Mouse (Mus musculus) kidney, adult 2 months (tissue): ENCODE results near the gene Tsc22d3. TPM values are rescaled to one million over a fixed set of nuclear protein-coding genes. Genes with fewer than 3 reads are reported as not detected.

Experiments
- DNase-seq: peaks from one replicate; pipeline ENCODE4 v3.0.0; 2021
- H3K27ac ChIP-seq: fragments of 200-500 bp; 2 replicates; pipeline ENCODE4 v1.5.1; 2012; ENCODE audit warnings: low read depth, low read length, control low read depth, inconsistent platforms; ENCODE audit not compliant: insufficient read depth
- H3K27me3 ChIP-seq: fragments of 200-500 bp; replicated peaks from 2 replicates; pipeline ENCODE4 v1.6.1; 2012; ENCODE audit warnings: mild to moderate bottlenecking, moderate library complexity, low read length, inconsistent platforms; ENCODE audit not compliant: control insufficient read depth, insufficient read depth
- H3K36me3 ChIP-seq: fragments of 200-500 bp; 2 replicates; pipeline ENCODE4 v1.6.1; 2012; ENCODE audit warnings: mild to moderate bottlenecking, moderate library complexity, low read length, inconsistent platforms; ENCODE audit not compliant: control insufficient read depth, insufficient read depth
- H3K4me1 ChIP-seq: fragments of 200-500 bp; 2 replicates; pipeline ENCODE4 v1.6.1; 2011; ENCODE audit warnings: low read length; ENCODE audit not compliant: control insufficient read depth, insufficient read depth
- H3K4me3 ChIP-seq: fragments of 200-500 bp; 2 replicates; pipeline ENCODE4 v1.5.1; 2011; ENCODE audit warnings: mild to moderate bottlenecking, low read depth, low read length, control low read depth; ENCODE audit not compliant: insufficient read depth
- CTCF ChIP-seq: fragments of 200-500 bp; conservative IDR thresholded peaks from 2 replicates; pipeline ENCODE4 v1.5.1; 2011; ENCODE audit warnings: low read depth, mild to moderate bottlenecking, control low read depth, low read length, moderate library complexity, mixed read lengths; ENCODE audit not compliant: insufficient read depth, insufficient read length
- POLR2A ChIP-seq: fragments of 200-500 bp; IDR thresholded peaks from one replicate; pipeline ENCODE4 v1.6.1; 2011; ENCODE audit warnings: low read depth, low read length, control low read depth
- WGBS: fragments of 180-500 bp; shearing (Covaris S2); methylation state at CpG from one replicate; pipeline ENCODE4 v1.1.7; 2018; 5-methylcytosine and 5-hydroxymethylcytosine counted together
- polyA plus RNA-seq: library from polyadenylated mRNA; depleted of rRNA; stranded (reverse); fragments of >200 nt; gene quantifications from 2 replicates; pipeline ENCODE4 v1.2.3, GENCODE M21; 2012

Tsc22d3 gene
- polyA plus RNA-seq, 1 experiment = 51.6 TPM

GRCm38 (mm10) chrX:140588534-140588933 lies 11.9 kb downstream of the Tsc22d3 start:
- 81% methylated on average over 5 of the region's 5 CpGs for WGBS
- Histone ChIP-seq H3K27me3 (no peaks in the 10 kb centered on the region), H3K4me1 (peaks cover 3% of the 10 kb centered on the region; the same call in 1 of the 2 replicates), H3K36me3 (no peaks in the 10 kb centered on the region), H3K27ac (no peak overlapping the region), H3K4me3 (no peak overlapping the region)
- TF ChIP-seq POLR2A = no peak
- TF ChIP-seq CTCF = no peak
- no peak for DNase-seq

- DNase-seq = no peak
- no peaks in the 10 kb centered on the region; the same call in 1 of the 2 replicates for H3K4me1 ChIP-seq
- H3K36me3 ChIP-seq = no peaks in the 10 kb centered on the region
- no peaks in the 10 kb centered on the region for H3K27me3 ChIP-seq
- no peak overlapping the region for H3K27ac ChIP-seq
- TF ChIP-seq POLR2A (no peak), CTCF (no peak)
- WGBS = 80% methylated on average over 3 of the region's 3 CpGs
- H3K4me3 ChIP-seq = no peak overlapping the region
These were observed 20.0 kb downstream of the Tsc22d3 start for GRCm38 (mm10) chrX:140580416-140580815.

DNA sequence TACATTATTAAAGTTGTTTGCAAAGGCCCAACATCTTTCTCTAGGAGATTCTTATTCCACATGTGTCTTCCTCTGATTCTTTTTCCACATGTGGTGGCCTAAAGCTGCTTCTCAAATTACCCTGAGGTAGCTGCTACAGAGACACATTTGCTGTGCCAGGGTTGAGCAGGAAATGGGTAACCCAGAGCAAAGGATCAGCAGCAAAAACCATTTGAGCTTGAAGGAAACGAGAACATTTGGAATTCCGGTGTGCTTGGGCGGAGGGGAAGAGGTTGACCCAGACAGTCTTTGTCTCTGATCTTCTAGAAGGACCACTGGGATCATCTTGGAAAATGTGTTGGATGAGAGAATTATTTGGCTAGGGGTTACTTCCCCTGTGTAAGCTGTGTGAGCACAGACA lies 24.8 kb downstream of the Tsc22d3 start:
- WGBS = 45% methylated on average over 3 of the region's 3 CpGs
- no peaks in the 10 kb centered on the region for H3K27me3 ChIP-seq
- no peak overlapping the region for H3K27ac ChIP-seq
- TF ChIP-seq CTCF = no peak
- TF ChIP-seq POLR2A = no peak
- no peak overlapping the region for H3K4me3 ChIP-seq
- DNase-seq = no peak
- no peaks in the 10 kb centered on the region for H3K36me3 ChIP-seq
- H3K4me1 ChIP-seq = no peaks in the 10 kb centered on the region; the same call in 1 of the 2 replicates

DNA sequence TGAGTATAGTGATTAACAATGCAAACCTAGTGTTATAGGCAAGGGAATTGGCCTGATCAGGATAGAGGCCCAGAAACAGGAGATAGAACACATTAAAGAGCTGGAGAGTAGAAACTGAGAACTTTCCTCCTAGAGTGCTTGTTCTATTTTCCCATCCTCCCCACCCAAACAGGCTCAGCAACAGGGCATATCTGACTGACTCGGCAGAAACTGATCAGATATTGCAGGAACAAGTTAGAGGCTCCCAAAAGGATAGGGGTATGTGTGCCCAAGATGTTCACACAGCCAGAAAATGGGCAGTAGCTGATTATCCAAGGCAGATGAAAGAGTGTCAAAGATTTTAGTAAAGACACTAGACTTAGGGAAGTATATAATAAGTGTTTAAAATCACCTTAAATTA lies 25.3 kb downstream of the Tsc22d3 start:
- no peaks in the 10 kb centered on the region for H3K36me3 ChIP-seq
- H3K27ac ChIP-seq = no peak overlapping the region
- no peaks in the 10 kb centered on the region; the same call in 1 of the 2 replicates for H3K4me1 ChIP-seq
- TF ChIP-seq POLR2A (no peak), CTCF (no peak)
- no peak for DNase-seq
- WGBS = 64% methylated on average over 1 of the region's 1 CpGs
- H3K4me3 ChIP-seq = no peak overlapping the region
- H3K27me3 ChIP-seq = no peaks in the 10 kb centered on the region

GRCm38 (mm10) chrX:140572702-140573338 lies 27.6 kb downstream of the Tsc22d3 start:
- Histone ChIP-seq H3K4me3 (no peak overlapping the region), H3K27me3 (no peaks in the 10 kb centered on the region), H3K4me1 (peaks cover 4% of the 10 kb centered on the region; the same call in 1 of the 2 replicates), H3K27ac (no peak overlapping the region), H3K36me3 (no peaks in the 10 kb centered on the region)
- no peak for TF ChIP-seq POLR2A
- TF ChIP-seq CTCF = no peak
- WGBS = 46% methylated on average over 2 of the region's 2 CpGs
- DNase-seq = no peak

GRCm38 (mm10) chrX:140569595-140569994 lies 30.9 kb downstream of the Tsc22d3 start:
- WGBS = 77% methylated on average over 1 of the region's 1 CpGs

DNA sequence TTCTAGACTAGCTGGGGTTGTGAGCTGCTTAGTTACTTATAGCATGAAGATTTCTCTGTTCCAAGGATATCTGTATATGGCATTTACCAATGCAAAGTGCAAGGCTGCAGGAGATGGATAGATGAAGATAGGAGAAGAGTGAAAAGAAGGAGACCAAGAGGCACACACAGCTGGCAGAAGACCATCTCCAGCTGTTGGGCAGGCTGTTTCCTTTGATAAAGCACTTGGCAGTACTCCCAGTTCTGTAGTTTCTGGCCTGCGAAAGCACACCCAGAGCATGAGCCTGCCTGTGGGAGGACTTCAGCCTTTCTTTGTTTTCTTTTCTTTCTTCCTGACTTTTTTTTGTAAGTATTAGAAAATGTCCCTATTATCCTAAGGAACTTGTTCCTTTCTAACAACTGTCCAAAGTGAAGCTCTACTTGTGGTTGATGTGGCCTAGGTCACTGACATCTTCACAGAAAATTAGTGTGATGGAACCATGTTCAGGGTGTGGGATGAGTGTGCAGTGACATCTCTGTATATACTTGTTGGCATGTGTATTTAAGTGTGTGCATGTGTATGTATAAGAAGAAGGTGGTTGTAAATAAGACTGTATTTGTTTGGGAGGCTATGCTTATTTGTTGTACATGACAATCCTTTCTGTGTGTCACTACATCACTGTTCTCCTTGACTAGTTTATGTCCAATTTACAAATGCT lies 32.6 kb downstream of the Tsc22d3 start:
- H3K4me1 ChIP-seq = peaks cover 14% of the 10 kb centered on the region; the same call in 1 of the 2 replicates
- no peak overlapping the region for H3K4me3 ChIP-seq
- H3K27me3 ChIP-seq = no peaks in the 10 kb centered on the region
- peak; percentile 71 for DNase-seq
- no peaks in the 10 kb centered on the region for H3K36me3 ChIP-seq
- peak overlapping the region; percentile 45; the same call in 1 of the 2 replicates for H3K27ac ChIP-seq
- WGBS = 8% methylated on average over 1 of the region's 1 CpGs
- TF ChIP-seq CTCF (no peak), POLR2A (no peak)

More at GRCm38 (mm10) chrX:140569595-140569994, 30.9 kb downstream of the Tsc22d3 start:
- no peaks in the 10 kb centered on the region for H3K36me3 ChIP-seq
- H3K27ac ChIP-seq = no peak overlapping the region
- H3K4me3 ChIP-seq = no peak overlapping the region
- no peak for TF ChIP-seq CTCF
- TF ChIP-seq POLR2A = no peak
- H3K4me1 ChIP-seq = peaks cover 14% of the 10 kb centered on the region; the same call in 1 of the 2 replicates
- no peak for DNase-seq
- H3K27me3 ChIP-seq = no peaks in the 10 kb centered on the region
